Mouse (Mus musculus): ENCODE results near the gene Rtn4rl1.

Gene Rtn4rl1

GRCm38 (mm10) chr11:75247137-75247730, 53.7 kb downstream of the Rtn4rl1 start:
- peak; percentile 88 for DNase-seq (ENCODE audit: low read depth, low spot score)

GRCm38 (mm10) chr11:75249588-75249987, 56.0 kb downstream of the Rtn4rl1 start:
- DNase-seq (ENCODE audit: low read depth, low spot score): no peak

- no peak for DNase-seq (ENCODE audit: low read depth, low spot score)
Measured at GRCm38 (mm10) chr11:75251006-75251512, 57.5 kb downstream of the Rtn4rl1 start.

GRCm38 (mm10) chr11:75251557-75252070, 58.0 kb downstream of the Rtn4rl1 start:
- DNase-seq (ENCODE audit: low read depth, low spot score): peak; percentile 74

- DNase-seq (ENCODE audit: low read depth, low spot score): no peak
Measured at GRCm38 (mm10) chr11:75254252-75254912, 60.8 kb downstream of the Rtn4rl1 start.

GRCm38 (mm10) chr11:75255330-75255729, 61.7 kb downstream of the Rtn4rl1 start:
- no peak for DNase-seq (ENCODE audit: low read depth, low spot score)

- DNase-seq (ENCODE audit: low read depth, low spot score): no peak
Measured at GRCm38 (mm10) chr11:75257056-75257648, 63.6 kb downstream of the Rtn4rl1 start.

GRCm38 (mm10) chr11:75259416-75259815, 65.8 kb downstream of the Rtn4rl1 start:
- DNase-seq (ENCODE audit: low read depth, low spot score): no peak

GRCm38 (mm10) chr11:75259996-75260561, 66.5 kb downstream of the Rtn4rl1 start:
- no peak for DNase-seq (ENCODE audit: low read depth, low spot score)

GRCm38 (mm10) chr11:75261016-75261415, 67.4 kb downstream of the Rtn4rl1 start:
- DNase-seq (ENCODE audit: low read depth, low spot score): no peak

GRCm38 (mm10) chr11:75261730-75262129, 68.1 kb downstream of the Rtn4rl1 start:
- no peak for DNase-seq (ENCODE audit: low read depth, low spot score)

- no peak for DNase-seq (ENCODE audit: low read depth, low spot score)
Measured at GRCm38 (mm10) chr11:75262181-75262580, 68.6 kb downstream of the Rtn4rl1 start.

- no peak for DNase-seq (ENCODE audit: low read depth, low spot score)
Measured at GRCm38 (mm10) chr11:75262791-75263190, 69.2 kb downstream of the Rtn4rl1 start.

- no peak for DNase-seq (ENCODE audit: low read depth, low spot score)
Measured at GRCm38 (mm10) chr11:75263274-75263963, 69.8 kb downstream of the Rtn4rl1 start.

- DNase-seq (ENCODE audit: low read depth, low spot score): no peak
Measured at GRCm38 (mm10) chr11:75263964-75264312, 70.4 kb downstream of the Rtn4rl1 start.

GRCm38 (mm10) chr11:75264550-75264949, 71.0 kb downstream of the Rtn4rl1 start:
- DNase-seq (ENCODE audit: low read depth, low spot score): peak; percentile 61

- DNase-seq (ENCODE audit: low read depth, low spot score): no peak
Measured at GRCm38 (mm10) chr11:75265545-75265944, 72.0 kb downstream of the Rtn4rl1 start.

- DNase-seq (ENCODE audit: low read depth, low spot score): no peak
Measured at GRCm38 (mm10) chr11:75267826-75268281, 74.3 kb downstream of the Rtn4rl1 start.

- DNase-seq (ENCODE audit: low read depth, low spot score): no peak
Measured at GRCm38 (mm10) chr11:75268492-75268891, 74.9 kb downstream of the Rtn4rl1 start.

- no peak for DNase-seq (ENCODE audit: low read depth, low spot score)
Measured at GRCm38 (mm10) chr11:75269213-75269612, 75.6 kb downstream of the Rtn4rl1 start.

GRCm38 (mm10) chr11:75270276-75270984, 76.8 kb downstream of the Rtn4rl1 start:
- DNase-seq (ENCODE audit: low read depth, low spot score): no peak

Data from R1 (cell line).